Mouse (Mus musculus): ENCODE measurements around the gene Taf6.

Gene Taf6

GRCm38 (mm10) chr5:138170936-138171561 lies 16.2 kb downstream of the Taf6 start:
- DNase-seq = peak; percentile 99

GRCm38 (mm10) chr5:138165594-138165993 lies 21.7 kb downstream of the Taf6 start:
- no peak for DNase-seq

- no peak for DNase-seq
These were observed 23.6 kb downstream of the Taf6 start for GRCm38 (mm10) chr5:138163610-138164009.

- DNase-seq = no peak
These were observed 24.2 kb downstream of the Taf6 start for GRCm38 (mm10) chr5:138163046-138163445.

GRCm38 (mm10) chr5:138160842-138161665 lies 26.2 kb downstream of the Taf6 start, which contains the start of gene Cops6:
TSS of gene Cops6 (plus strand) at chr5:138161071.
- DNase-seq = peak; percentile 97

GRCm38 (mm10) chr5:138160224-138160762 lies 27.0 kb downstream of the Taf6 start:
- DNase-seq = no peak

- DNase-seq = peak; percentile 91
These were observed 31.7 kb downstream of the Taf6 start, which contains the start of gene Zfp113 for GRCm38 (mm10) chr5:138155443-138155976. TSS of gene Zfp113 (minus strand) at chr5:138155744.

GRCm38 (mm10) chr5:138154390-138154789 lies 32.9 kb downstream of the Taf6 start:
- no peak for DNase-seq

GRCm38 (mm10) chr5:138138585-138138984 lies 48.7 kb downstream of the Taf6 start:
- no peak for DNase-seq

GRCm38 (mm10) chr5:138137935-138138549 lies 49.2 kb downstream of the Taf6 start:
- DNase-seq = peak; percentile 58

- DNase-seq = no peak
These were observed 50.0 kb downstream of the Taf6 start for GRCm38 (mm10) chr5:138137257-138137656.

GRCm38 (mm10) chr5:138132425-138133064 lies 54.7 kb downstream of the Taf6 start:
- peak; percentile 42 for DNase-seq

All from kidney, postnatal 10 days (tissue).